Mouse (Mus musculus) MEL (cell line): ENCODE results near the gene Gm9837. TPM values are rescaled to one million over a fixed set of nuclear protein-coding genes. Genes with fewer than 3 reads are reported as not detected.

ENCODE experiments used
- DNase-seq: peaks from one replicate; pipeline ENCODE4 v3.0.0; 2011; ENCODE audit warnings: low read depth, low spot score
- H3K27ac ChIP-seq: 2 replicates; pipeline ENCODE4 v1.5.1; 2012; ENCODE audit warnings: low read depth, mild to moderate bottlenecking, control low read depth, low read length, moderate library complexity; ENCODE audit not compliant: control insufficient read depth
- H3K27me3 ChIP-seq, 2 experiments: fragments of 150-350 bp in 1 of 2; sonication (generic) in 1 of 2; 2 replicates each; pipeline ENCODE4 v1.6.1; 2012; ENCODE audit warnings: low read length in 2 of 2, mild to moderate bottlenecking in 2 of 2, improper control_type of control experiment in 1 of 2, moderate library complexity in 1 of 2; ENCODE audit not compliant: insufficient read depth in 2 of 2, control insufficient read depth in 1 of 2
- H3K36me3 ChIP-seq, 2 experiments: 2 replicates each; pipeline ENCODE4 v1.6.1; 2012 to 2014; ENCODE audit warnings: low read length in 2 of 2, improper control_type of control experiment in 1 of 2, inconsistent platforms in 1 of 2, mild to moderate bottlenecking in 1 of 2; ENCODE audit not compliant: insufficient read depth in 2 of 2, control insufficient read depth in 1 of 2
- H3K4me1 ChIP-seq, 2 experiments: fragments of 150-350 bp in 1 of 2; sonication (generic) in 1 of 2; 2 replicates each; pipeline ENCODE4 v1.6.1; 2012; ENCODE audit warnings: low read length in 2 of 2, improper control_type of control experiment in 1 of 2, mild to moderate bottlenecking in 1 of 2; ENCODE audit not compliant: insufficient read depth in 2 of 2, control insufficient read depth in 1 of 2
- H3K4me3 ChIP-seq, 2 experiments: fragments of 150-350 bp in 1 of 2; sonication (generic) in 1 of 2; 2 replicates each; pipeline ENCODE4 v1.5.1; 2012; ENCODE audit warnings: low read depth in 2 of 2, low read length in 2 of 2, mild to moderate bottlenecking in 2 of 2, moderate library complexity in 2 of 2, control low read depth in 1 of 2, improper control_type of control experiment in 1 of 2; ENCODE audit not compliant: control insufficient read depth in 1 of 2, insufficient read depth in 1 of 2
- H3K79me2 ChIP-seq: 2 replicates; pipeline ENCODE4 v1.6.1; 2012; ENCODE audit warnings: mild to moderate bottlenecking, low read length, moderate library complexity; ENCODE audit not compliant: control insufficient read depth, poor library complexity, insufficient read depth
- H3K9ac ChIP-seq: 2 replicates; pipeline ENCODE4 v1.6.1; 2012; ENCODE audit warnings: low read depth, mild to moderate bottlenecking, control low read depth, low read length, moderate library complexity; ENCODE audit not compliant: control insufficient read depth, poor library complexity, severe bottlenecking
- H3K9me3 ChIP-seq: fragments of 150-350 bp; sonication (generic); replicated peaks from 2 replicates; pipeline ENCODE4 v1.6.1; 2012; ENCODE audit warnings: mild to moderate bottlenecking, low read length, improper control_type of control experiment, moderate library complexity; ENCODE audit not compliant: insufficient read depth
- CHD1 ChIP-seq: IDR thresholded peaks from 2 replicates; pipeline ENCODE4 v1.6.1; 2012; ENCODE audit warnings: low read depth, mild to moderate bottlenecking, inconsistent platforms, low read length, improper control_type of control experiment
- CTCF ChIP-seq, 3 experiments: IDR thresholded peaks in 2 of 3; conservative IDR thresholded peaks in 1 of 3; 2 replicates each; pipeline ENCODE4 v1.5.1; 2011 to 2012; ENCODE audit warnings: low read length in 3 of 3, low read depth in 2 of 3, mild to moderate bottlenecking in 2 of 3, improper control_type of control experiment in 1 of 3, inconsistent platforms in 1 of 3, mixed read lengths in 1 of 3, moderate library complexity in 1 of 3; ENCODE audit not compliant: control insufficient read depth in 1 of 3, insufficient read depth in 1 of 3, poor library complexity in 1 of 3, severe bottlenecking in 1 of 3
- ELF1 ChIP-seq: IDR thresholded peaks from 2 replicates; pipeline ENCODE4 v1.6.1; 2014; ENCODE audit warnings: low read depth, mild to moderate bottlenecking, inconsistent platforms, low read length, improper control_type of control experiment, moderate library complexity
- EP300 ChIP-seq, 2 experiments: IDR thresholded peaks; 2 replicates each; pipeline ENCODE4 v1.6.1; 2011; ENCODE audit warnings: improper control_type of control experiment in 2 of 2, low read length in 2 of 2, low read depth in 1 of 2, mild to moderate bottlenecking in 1 of 2
- ETS1 ChIP-seq: IDR thresholded peaks from 2 replicates; pipeline ENCODE4 v1.6.1; 2012; ENCODE audit warnings: low read depth, mild to moderate bottlenecking, inconsistent platforms, low read length, improper control_type of control experiment, moderate library complexity
- JUND ChIP-seq: IDR thresholded peaks from 2 replicates; pipeline ENCODE4 v1.6.1; 2011; ENCODE audit warnings: low read depth, mild to moderate bottlenecking, improper control_type of control experiment, low read length
- MAFK ChIP-seq: IDR thresholded peaks from 2 replicates; pipeline ENCODE4 v1.6.1; 2011; ENCODE audit warnings: low read depth, mild to moderate bottlenecking, low read length, improper control_type of control experiment, borderline replicate concordance
- MAX ChIP-seq: IDR thresholded peaks from 2 replicates; pipeline ENCODE4 v1.6.1; 2011; ENCODE audit warnings: low read length, improper control_type of control experiment
- MYB ChIP-seq: IDR thresholded peaks from 2 replicates; pipeline ENCODE4 v1.6.1; 2011; ENCODE audit warnings: mild to moderate bottlenecking, low read depth, low read length, improper control_type of control experiment
- POLR2AphosphoS5 ChIP-seq: IDR thresholded peaks from 2 replicates; pipeline ENCODE4 v1.6.1; 2012; ENCODE audit warnings: low read depth, borderline replicate concordance, mild to moderate bottlenecking, inconsistent platforms, low read length, moderate library complexity, mixed read lengths
- RAD21 ChIP-seq: IDR thresholded peaks from 2 replicates; pipeline ENCODE4 v1.6.1; 2011; ENCODE audit warnings: mild to moderate bottlenecking, low read depth, low read length, improper control_type of control experiment
- SMC3 ChIP-seq: IDR thresholded peaks from 2 replicates; pipeline ENCODE4 v1.6.1; 2011; ENCODE audit warnings: low read depth, low read length, improper control_type of control experiment
- TCF12 ChIP-seq: IDR thresholded peaks from 2 replicates; pipeline ENCODE4 v1.6.1; 2014; ENCODE audit warnings: low read depth, mild to moderate bottlenecking, inconsistent platforms, low read length, improper control_type of control experiment, moderate library complexity
- UBTF ChIP-seq: IDR thresholded peaks from 2 replicates; pipeline ENCODE4 v1.6.1; 2012; ENCODE audit warnings: low read depth, mild to moderate bottlenecking, inconsistent platforms, low read length, improper control_type of control experiment, moderate library complexity, borderline replicate concordance; ENCODE audit not compliant: insufficient read depth
- ZKSCAN1 ChIP-seq: IDR thresholded peaks from 2 replicates; pipeline ENCODE4 v1.6.1; 2012; ENCODE audit warnings: low read depth, mild to moderate bottlenecking, inconsistent platforms, low read length, improper control_type of control experiment, moderate library complexity
- polyA plus RNA-seq, 2 experiments: library from polyadenylated mRNA; stranded (reverse) in 1 of 2; unstranded in 1 of 2; fragments of >175 nt in 1 of 2; fragments of >200 nt in 1 of 2; gene quantifications; 2 replicates each; pipeline versions ENCODE4 v1.2.1 to v1.2.4; 2012; ENCODE audit warnings: low replicate concordance in 2 of 2, low read depth in 1 of 2; ENCODE audit not compliant: insufficient read length in 2 of 2, insufficient read depth in 1 of 2, missing spikeins in 1 of 2
- total RNA-seq: library from RNA; depleted of rRNA; stranded (reverse); fragments of 300-350 nt; gene quantifications from 2 replicates; pipeline ENCODE4 v1.2.3, GENCODE M21; 2012

The Gm9837 gene
- total and polyA plus RNA-seq, 3 experiments = not detected

GRCm38 (mm10) chr11:53502039-53502765 lies 31.9 kb upstream of the Gm9837 start (continued):
- no peak for TF ChIP-seq JUND
- TF ChIP-seq RAD21 = peak; percentile 56
- TF ChIP-seq TCF12 = no peak

GRCm38 (mm10) chr11:53500569-53500968 lies 30.3 kb upstream of the Gm9837 start:
- Histone ChIP-seq H3K79me2 (no peaks in the 10 kb centered on the region), H3K4me1 (peaks cover 5 to 6% of the 10 kb centered on the region in 2 experiments; a peak in 2 of 4 replicates), H3K27me3 (no peaks in the 10 kb centered on the region), H3K9ac (no peak overlapping the region), H3K36me3 (peaks cover 0 to 9% of the 10 kb centered on the region in 2 experiments; a peak in 2 of 4 replicates), H3K9me3 (no peaks in the 10 kb centered on the region), H3K27ac (no peak overlapping the region), H3K4me3 (no peak overlapping the region)
- TF ChIP-seq SMC3 = no peak
- TF ChIP-seq MAX = no peak
- TF ChIP-seq POLR2AphosphoS5 = no peak
- TF ChIP-seq EP300 (IDR thresholded peaks at IDR 0.05; ENCODE audit: low read depth in 1 of 2, low read length in 2 of 2) = 0 out of 4 replicates have a peak, but pooled peaks of 1 of the 2 experiments have one; percentile 21
- TF ChIP-seq ETS1 = no peak
- TF ChIP-seq CHD1 = no peak
- no peak for TF ChIP-seq ELF1
- no peak for TF ChIP-seq UBTF
- DNase-seq = peak; percentile 57

- H3K9ac ChIP-seq = no peak overlapping the region
- no peaks in the 10 kb centered on the region for H3K27me3 ChIP-seq
- no peaks in the 10 kb centered on the region for H3K79me2 ChIP-seq
- peaks cover 3 to 5% of the 10 kb centered on the region in 2 experiments; a peak in 2 of 4 replicates for H3K4me1 ChIP-seq
- TF ChIP-seq RAD21 (no peak), CHD1 (no peak), ETS1 (peak; percentile 61), CTCF (IDR thresholded peaks at IDR 0.05 in 2 of 3, conservative IDR thresholded peaks at IDR 0.05 in 1 of 3; ENCODE audit: control insufficient read depth in 1 of 3, insufficient read depth in 1 of 3, low read depth in 2 of 3, low read length in 3 of 3, poor library complexity in 1 of 3, severe bottlenecking in 1 of 3) (no peak), ZKSCAN1 (no peak), MYB (no peak), MAFK (no peak)
- H3K4me3 ChIP-seq = no peak overlapping the region
- H3K9me3 ChIP-seq = no peaks in the 10 kb centered on the region
- no peak overlapping the region for H3K27ac ChIP-seq
- peak; percentile 77 for DNase-seq
- H3K36me3 ChIP-seq = peaks cover 0 to 3% of the 10 kb centered on the region in 2 experiments; a peak in 2 of 4 replicates
Measured at GRCm38 (mm10) chr11:53496946-53497345, 26.7 kb upstream of the Gm9837 start.
